Mouse (Mus musculus) forelimb bud, embryonic 11.5 days (tissue): ENCODE results near the gene Spats1.
"Not testable (repeated sequence)": the region's sequence is repeated elsewhere in the genome, so short reads cannot be mapped to it uniquely, and the experiment has no call there.

Experiments used
- DNase-seq: peaks from one replicate; pipeline ENCODE4 v3.0.0-alpha.2; 2012; ENCODE audit warnings: low read depth, low spot score

Gene Spats1

DNA sequence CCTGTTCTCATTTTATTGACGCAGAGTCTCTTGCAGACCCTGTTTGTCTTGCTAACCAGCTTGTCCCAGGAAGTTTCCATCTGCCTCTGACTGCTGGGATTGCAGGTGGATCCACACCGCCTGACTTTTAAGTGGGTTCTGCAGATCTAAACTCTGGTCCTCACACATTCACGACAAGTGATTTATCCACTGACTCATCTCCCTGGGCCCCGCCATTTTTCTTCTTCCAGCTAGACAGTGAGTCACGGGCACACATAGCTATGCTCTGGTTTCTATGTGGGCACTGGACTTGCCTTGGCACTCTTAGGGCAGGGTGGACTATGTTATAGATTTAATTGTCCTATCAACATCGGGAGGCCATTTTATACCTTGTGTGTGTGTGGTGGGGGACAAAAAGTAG, 14.5 kb upstream of the Spats1 start:
- DNase-seq = no peak

DNA sequence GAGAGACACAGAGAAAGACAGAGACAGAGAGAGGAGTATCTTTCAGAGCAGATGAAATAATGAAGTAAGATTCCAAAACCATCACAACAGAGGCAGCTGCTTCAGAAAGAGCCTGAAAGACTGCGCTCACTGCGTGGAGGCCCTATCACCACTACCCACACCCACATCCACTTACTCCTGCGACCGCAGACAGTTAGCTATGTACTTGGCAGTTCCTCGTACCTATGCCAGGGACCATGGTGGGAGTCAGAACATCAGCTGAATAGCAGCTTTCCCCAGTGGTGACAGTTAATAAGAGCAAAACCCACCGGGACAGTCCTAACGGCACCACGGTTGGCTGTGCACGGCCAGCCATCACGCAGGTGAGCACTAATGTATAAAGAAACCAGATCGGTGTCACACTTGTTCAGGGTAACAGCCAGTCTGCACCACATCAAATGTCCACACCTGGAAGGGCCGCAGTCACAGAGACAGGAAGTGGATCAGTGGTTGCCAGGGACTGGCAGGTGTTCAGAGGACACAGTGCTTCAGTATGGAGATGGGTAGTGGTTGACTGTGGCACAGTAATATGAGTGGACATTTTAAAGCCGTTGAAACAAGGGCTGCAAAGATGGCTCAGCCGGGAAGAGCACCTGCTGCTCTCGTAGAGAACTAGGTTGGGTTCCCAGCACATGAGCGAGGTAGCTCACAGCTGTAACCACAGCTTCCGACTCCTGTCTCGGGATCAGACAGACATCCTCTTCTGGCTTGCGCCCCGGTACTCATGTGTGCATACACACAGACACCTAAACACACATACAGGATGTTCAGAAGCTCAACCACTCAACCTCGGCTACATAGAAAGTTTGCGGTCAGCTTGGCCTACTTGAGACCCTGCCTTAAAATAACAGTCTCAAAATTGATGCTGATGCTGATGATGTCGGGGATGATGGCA, 13.4 kb upstream of the Spats1 start:
- DNase-seq = no peak

DNA sequence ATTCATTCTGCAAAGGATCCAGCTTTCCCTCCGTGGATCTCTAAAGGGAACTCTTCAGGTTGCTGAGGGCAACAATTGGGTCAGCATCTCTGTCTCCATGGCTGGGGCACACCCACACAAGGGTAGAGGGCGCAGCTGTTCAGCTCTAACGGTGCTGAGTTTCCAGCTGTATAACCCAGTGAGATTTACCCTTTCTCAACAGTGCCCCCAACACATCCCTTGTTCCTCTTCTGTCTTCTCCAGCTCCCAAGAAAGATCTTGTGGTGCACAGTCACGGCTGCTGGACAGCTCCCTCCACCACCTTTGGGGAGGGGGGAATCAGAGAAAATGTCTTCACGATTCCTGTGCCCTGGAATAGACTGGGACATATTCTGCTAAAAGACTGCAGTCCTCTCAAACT, 12.0 kb upstream of the Spats1 start:
- DNase-seq = no peak

DNA sequence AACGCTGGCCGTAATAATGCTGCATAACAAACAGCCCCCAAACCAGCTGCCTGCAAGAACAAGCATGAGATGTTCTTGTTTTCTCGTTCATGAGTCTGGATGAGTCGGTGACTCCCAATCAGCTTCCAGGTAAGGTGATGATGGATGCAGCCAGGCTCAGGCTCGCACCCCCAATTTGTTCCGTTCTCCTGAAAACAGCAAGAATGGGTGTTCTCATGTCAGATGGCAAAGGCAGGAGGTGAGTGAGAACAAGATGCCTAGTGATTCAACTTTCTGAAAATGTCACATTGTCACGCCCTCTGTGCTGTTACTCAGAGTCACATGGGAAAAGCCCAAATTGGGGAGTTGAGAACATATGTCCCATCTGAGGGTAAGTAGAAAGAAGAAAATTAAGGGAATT, 10.4 kb upstream of the Spats1 start:
- no peak for DNase-seq

DNA sequence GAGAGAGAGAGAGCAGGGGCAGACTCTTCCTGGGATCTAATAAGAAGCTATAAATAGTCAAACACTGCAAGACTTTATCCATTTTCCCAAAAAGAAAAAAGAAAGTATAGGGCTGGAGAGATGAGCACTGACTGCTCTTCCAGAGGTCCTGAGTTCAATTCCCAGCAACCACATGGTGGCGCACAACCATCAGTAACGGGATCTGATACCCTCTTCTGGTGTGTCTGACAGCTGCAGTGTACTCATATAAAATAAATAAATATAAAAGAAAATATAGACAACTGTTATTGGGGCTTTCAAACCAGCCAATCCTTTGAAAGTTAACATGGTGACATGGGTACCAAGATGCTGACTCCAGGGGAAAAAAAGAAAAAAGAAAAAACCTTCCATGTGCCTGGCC, 5.2 kb upstream of the Spats1 start:
- DNase-seq = no peak

DNA sequence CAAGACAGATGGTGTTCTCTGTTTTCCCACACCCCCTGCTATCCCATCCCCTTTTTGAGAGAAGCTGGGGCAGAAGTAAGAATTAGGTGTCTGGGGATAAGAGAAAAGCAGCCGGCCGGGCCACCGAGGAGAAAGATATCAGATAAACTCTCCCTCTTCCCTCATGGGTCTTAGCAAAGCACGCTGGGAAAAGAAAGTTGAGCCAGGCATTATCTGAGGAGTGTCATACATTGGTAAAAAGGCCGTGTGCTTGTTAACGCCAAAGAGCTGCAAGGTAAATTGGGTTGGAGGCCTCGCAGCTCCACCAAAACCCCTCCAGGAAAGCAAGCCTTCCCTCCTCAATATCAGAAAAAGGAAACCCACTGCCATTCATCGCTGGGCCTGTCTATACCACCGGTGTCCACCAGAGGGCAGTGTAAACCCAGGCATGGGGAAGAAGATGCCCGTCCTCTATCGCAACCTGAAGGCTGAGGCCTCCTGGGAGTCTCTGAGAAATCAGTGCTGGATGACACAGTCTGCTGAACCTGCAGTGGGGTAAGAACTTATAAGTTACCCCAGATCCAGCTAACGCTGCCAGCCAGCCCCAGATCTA, 3.1 kb upstream of the Spats1 start:
- DNase-seq = peak; percentile 75

DNA sequence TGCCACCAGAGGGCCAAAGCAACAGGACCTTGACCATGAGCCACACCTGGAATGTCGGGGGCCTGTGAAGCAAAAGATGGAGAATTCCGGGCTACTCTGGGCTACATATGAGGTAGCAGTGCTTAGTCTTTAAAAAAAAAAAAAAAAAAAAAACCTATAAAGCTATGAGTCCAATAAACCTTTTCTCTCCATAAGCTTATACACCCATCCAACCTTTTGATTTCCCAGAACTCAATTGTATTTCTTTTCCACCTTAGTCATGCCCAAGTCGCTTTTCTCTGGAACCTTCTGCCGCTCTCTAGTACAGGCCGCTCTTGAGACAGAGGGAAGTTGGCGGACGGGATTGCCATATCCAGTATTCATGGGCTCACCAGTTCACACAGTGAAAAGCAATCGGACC, 1.1 kb downstream of the Spats1 start:
- no peak for DNase-seq

DNA sequence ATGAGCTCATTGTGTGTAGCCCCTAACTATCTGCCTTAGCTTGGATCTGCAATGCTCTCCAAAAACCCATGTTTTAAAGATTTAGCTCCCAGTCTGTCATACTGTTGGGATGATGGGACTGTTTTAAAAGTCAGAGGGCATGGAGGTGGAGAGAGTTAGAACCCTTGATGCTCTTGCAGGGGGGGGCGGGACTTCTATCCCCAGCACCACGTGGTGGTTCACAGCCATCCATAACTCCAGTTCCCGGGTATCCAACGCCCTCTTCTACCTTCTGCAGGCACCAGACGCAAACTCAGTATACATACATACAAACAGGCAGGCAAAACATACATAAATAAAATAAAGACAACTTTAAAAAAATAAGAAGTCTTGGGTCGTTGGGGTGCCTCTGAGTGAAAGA, 1.5 kb downstream of the Spats1 start:
- DNase-seq = no peak

DNA sequence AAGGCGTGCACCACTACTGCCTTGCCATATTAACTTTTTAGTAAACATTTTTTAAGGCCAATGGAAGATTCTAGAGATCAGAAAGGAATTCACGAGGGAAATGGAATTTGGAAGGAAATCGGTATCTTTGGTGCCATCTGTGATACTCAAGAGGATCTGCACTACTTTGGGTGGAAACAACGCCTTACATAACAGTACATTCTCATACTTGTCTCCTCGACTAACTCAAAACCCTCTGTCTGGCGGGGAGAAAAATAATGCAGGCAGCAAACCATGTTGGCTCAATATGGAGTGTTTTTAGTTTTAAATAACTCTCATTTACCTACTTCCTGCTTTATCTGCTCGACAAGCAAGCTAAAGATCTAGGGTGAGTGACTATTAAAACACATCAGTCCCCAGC, 4.5 kb downstream of the Spats1 start:
- DNase-seq = no peak

DNA sequence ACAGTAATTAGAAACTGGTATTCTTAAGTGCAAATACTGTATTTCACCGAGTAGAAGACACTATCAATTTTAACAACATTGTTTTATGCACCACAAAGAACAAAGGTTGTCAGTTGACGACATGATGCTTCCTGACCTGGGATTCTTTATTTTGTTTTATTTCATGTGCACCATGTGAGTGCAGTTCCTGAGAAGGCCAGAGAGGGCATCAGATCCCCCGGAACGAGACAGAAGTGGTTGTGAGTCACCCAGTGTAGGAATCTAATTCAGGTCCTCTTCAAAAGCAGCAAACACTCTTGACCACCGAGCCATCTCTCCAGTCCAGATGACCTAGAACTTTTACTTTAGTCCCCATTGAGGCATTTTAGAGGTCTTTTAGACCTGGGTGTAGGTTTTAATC, 6.9 kb downstream of the Spats1 start:
- DNase-seq = no peak

DNA sequence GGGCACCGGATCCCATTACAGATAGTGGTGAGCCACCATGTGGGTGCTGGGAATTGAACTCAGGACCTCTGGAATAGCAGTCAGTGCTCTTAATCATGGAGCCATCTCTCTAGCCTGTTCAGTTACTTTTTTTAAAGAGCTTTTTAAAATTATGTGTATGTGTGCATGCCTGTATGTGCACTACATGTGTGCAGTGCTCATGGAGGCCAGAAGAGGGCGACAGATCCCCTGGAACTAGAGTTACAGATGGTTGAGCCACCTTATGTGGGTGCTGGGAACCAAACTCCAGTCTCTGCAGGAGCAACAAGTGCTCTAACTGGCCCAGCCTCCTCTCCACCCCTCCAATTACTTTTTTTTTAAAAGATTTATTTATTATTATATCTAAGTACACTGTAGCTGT, 8.5 kb downstream of the Spats1 start:
- DNase-seq = no peak

DNA sequence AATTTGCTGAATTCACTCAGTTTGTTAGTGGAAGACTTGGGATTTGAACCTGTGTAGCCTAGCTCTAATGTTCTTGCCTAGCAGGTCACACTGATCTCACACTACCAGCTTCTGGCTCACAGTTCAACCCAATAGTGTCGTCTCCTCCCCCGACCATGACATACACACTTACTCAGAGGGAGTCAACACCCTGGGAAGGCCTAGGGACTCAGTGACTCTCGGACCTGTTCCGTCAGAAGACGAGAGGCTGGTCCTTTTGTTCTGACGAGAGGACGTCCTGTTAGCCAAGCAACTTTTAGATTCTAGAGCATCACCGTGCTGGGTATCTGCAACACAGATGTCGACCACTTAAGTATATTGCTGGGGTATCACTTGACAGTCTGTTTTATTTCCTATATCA, 11.0 kb downstream of the Spats1 start:
- no peak for DNase-seq

DNA sequence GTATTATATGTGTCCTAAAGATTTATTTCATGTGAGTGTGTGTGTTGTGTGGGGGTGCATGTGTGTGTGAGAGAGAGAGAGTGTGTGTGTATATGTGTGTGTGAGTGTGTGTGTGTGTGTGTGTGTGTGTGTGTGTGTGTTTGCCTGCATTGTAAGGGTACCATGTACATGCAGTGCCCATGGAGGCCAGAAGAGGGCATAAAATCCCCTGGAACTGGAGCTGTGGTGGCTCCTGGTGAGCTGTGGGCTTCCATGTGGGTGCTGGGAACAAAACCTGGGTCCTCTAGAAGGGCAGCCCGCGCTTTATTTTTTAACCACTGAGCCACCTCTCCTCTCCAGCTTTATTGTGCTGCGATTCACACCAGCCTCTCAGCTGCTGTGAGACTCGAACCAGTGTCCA, 12.7 kb downstream of the Spats1 start:
- no peak for DNase-seq

DNA sequence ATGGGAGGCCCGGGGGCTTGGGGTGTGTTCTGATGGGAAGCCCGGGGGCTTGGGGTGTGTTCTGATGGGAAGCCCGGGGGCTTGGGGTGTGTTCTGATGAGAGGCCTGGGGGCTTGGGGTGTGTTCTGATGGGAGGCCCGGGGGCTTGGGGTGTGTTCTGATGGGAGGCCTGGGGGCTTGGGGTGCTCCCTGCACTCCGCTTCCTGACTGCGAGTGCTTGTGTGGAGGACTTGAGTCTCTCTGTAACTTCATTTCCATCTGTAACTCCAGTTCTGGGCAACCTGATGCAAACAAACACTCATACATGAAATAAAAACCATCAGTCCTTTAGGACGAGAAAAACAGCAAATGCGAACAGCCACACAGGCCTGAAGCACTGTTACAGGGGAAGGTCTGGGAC, 16.2 kb downstream of the Spats1 start:
- no peak for DNase-seq

DNA sequence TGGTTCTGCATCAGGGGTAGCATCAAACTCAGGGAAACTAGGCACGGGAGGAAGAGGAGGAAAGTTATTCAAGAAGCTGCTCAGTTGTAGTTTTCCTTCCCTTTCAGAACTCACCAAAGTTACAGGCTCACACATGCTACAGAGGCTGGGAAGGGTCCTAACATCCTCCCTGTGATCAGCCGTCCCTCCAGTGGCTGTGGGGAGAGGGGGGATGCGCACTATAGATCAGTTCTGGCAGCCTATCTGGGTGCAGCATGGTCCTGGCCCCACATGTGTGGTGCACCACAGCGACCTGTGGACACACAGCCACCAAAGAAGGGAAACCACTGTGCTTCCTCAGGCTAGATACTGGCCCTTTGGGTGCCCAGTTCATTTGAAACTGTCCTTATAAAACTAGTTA, 16.7 kb downstream of the Spats1 start:
- no peak for DNase-seq

DNA sequence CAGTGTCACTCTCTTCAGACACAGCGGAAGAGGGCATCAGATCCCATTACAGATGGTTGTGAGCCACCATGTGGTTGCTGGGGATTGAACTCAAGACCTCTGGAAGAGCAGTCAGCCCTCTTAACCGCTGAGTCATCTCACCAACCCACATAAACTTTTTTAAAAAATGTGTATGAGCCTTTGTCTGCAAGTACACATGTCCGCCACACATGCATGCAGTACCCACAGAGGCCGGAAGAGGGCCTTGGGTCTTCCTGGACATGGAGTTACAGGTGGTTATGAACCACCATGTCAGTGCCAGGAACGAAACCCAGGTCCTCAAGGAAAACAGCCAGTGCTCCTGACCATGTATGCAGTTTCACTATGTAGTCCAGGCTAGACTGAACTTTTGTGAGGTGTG, 17.7 kb downstream of the Spats1 start:
- DNase-seq = peak; percentile 7

DNA sequence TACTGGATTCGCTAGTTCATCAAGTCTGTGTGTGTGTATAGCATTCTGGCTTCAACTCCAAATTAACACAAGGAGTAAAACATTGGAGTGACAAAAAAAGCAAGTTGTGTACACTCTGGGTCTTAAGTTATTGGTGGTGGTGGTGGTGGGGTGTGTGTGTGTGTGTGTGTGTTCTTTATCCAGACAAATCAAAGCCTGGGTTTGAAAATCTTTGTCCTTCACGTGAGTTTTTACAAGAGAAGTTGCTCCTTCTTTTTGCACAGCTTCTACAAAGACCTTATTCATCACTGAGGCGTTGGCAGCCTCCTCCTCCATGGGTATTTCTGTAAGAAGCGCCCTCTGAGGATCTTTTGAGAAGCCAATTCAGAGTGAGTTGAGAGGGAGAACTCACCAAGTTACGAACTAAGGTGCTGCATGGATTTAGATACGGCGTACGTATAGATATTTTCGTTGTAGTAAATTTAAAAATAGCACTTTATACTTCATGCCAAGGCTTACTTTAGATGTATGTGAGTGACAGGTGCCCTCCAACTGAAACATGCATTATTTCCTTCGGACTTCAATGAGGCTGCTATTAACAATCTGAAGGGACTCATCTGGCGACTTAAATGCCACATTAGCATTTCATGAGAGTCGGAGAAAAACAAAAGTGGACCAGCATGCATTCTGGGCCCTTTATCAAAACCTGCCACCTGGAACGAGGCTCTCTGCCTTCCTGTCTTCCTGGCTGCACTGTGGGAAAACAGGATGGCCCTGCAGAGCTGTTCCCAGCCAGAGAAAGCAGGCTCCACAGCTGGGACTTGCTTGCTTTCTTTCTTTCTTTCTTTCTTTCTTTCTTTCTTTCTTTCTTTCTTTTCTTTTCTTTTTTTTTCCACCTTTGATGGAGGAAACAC, 18.7 kb downstream of the Spats1 start:
- DNase-seq = no peak

DNA sequence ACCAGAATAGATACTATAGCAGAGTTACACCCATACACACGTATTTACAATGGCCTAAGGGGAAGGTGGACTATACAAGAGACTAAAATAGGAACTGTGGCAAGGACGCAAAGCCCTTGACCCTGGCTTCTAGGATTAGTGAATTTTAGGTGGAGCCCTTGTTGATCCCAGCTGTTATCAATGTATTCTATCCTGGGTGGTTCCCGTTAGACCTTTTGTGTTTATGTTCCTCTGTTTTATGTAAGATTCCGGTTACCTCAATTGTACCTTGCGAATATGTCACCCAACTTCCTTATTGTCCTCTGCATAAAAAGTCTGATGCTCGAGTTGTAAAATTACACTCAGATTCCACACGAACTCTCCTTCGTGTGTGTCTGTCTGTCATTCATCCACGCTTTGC, 19.4 kb downstream of the Spats1 start:
- DNase-seq = not testable (repeated sequence)

DNA sequence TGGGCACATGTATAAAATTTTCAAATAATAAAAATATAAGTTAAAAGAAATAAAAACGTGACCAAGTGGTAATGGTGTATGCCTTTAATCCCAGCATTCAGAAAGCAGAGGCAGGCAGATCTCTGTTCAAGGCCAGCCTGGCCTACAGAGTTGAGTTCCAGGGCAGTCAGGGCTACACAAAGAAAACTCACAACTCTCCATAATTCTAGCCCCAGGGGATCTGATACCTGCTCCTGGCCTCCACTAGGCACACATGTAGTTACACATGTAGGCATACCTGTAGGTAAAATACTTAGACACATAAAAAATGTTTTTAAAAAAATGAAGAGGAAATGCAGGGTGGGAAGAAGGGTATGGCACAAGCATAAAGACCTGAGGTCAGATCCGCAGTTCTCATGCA, 20.4 kb downstream of the Spats1 start:
- no peak for DNase-seq

DNA sequence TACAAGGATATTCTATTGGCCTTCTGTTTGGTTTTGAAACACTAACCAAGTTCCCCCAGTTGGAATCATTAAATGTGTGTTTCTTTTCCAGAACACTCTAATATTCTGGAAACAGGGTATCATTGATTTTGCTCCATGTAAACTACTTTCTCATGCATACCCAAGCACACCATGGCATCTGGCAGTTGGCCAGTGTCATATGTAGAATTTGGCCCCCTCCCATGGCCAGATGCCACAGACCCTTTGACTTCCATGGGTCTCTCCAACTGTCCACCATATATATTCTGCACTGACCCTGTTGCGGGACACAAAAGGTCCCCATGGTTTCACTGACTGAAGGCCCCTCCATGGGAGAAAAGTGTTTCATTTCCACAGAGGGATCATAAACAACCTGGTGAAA, 22.9 kb downstream of the Spats1 start:
- no peak for DNase-seq

DNA sequence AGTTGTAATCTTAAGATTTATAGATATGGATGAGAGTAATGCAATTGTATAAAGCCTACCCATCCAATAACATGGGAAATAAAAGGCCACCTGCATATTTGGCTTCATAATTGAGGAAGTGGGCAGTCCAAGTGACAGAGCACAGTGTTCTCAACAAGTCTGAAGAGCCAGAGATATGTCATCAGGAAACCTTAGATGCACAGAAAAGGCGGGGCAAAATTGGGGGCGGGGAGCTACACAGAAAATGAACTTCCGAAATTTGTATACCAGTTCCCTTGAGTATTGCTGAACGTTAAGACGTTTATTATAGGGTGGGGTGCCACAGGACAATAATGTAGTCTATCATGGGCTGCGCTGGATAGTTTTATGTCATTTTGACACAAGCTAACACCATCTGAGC, 25.1 kb downstream of the Spats1 start:
- no peak for DNase-seq

DNA sequence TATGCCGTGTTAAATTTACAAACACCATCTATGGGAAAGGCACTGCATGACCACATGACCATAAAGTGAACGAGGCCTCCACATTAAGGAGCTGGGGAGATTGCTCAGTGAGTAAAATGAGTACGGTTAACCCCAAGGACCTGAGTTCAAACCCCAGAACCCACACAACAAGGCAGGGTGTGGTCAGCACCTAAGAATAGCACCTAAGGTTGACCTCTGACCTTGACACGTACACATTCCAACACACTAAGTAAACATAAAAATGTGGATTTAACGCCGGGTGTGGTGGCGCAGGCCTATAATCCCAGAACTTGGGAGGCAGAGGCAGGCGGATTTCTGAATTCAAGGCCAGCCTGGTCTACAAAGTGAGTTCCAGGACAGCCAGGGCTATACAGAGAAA, 25.6 kb downstream of the Spats1 start:
- DNase-seq = no peak
